In the genomic region with DNA sequence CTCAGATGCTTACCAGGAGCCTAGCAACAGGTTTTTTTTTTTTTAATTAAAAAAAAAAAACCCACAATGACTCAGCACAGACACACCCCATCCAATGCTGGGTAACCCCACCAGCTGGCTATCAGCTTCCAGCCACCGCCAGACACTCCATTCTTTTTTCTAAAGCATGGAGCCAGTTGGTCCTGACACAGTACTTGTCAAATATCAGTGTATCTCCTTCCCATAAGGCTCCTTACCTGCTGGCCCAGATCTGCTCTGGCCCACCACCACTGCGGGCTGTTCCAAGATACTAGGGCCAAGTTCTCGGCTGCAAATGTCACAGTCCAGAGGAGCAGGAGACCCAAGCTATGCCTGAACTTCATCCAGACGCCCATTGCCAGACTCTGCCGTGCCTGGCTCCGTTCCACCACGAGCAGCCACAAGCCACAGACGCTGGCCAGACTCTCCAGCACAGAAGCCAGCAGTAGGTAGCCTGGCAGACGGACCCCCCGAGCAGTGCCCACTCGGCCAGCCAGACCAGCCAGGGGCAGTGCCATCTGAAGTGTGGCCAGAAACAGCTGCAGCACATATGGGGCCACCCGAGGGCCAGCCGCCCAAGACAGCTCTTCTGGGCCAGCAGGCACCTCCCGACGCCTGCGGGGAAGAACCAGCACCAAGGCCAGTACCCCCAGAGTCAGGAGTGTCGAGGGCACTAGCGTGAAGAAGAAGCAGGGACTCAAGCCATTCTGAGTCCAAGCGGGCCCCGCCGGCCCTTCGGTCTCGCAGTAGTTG, we compare ENCODE assay signal across 8 mouse cellular contexts. TPM values are rescaled to one million over a fixed set of nuclear protein-coding genes. Genes with fewer than 3 reads are reported as not detected.
A peak's percentile ranks its signal among the peaks of the same experiment; 100 is the strongest.
DNase-seq lines count a peak whose midpoint lies in the region; ATAC-seq and TF ChIP-seq lines count a peak whose summit lies in the region.

No protein-coding gene starts in this region.

- H3K4me1 ChIP-seq in ES-Bruce4 (ENCODE audit: control insufficient read depth, insufficient read depth, low read length): no peaks in the 10 kb centered on the region
- peaks cover 14% of the 10 kb centered on the region for H3K4me1 ChIP-seq in forebrain, postnatal 0 days (ENCODE audit: insufficient read depth)
- H3K4me1 ChIP-seq in hindbrain, embryonic 13.5 days (replicated peaks): peaks cover 30% of the 10 kb centered on the region
- peaks cover 16% of the 10 kb centered on the region for H3K4me1 ChIP-seq in midbrain, embryonic 11.5 days (ENCODE audit: control insufficient read depth, insufficient read depth, low read length)
- H3K4me1 ChIP-seq in stomach, embryonic 15.5 days: peaks cover 14% of the 10 kb centered on the region

- H3K36me3 ChIP-seq in ES-Bruce4 (ENCODE audit: control insufficient read depth, insufficient read depth, low read length, poor library complexity, severe bottlenecking): no peaks in the 10 kb centered on the region
- H3K36me3 ChIP-seq in forebrain, postnatal 0 days (ENCODE audit: insufficient read depth): peaks cover 57% of the 10 kb centered on the region
- peaks cover 69% of the 10 kb centered on the region for H3K36me3 ChIP-seq in hindbrain, embryonic 13.5 days
- H3K36me3 ChIP-seq in midbrain, embryonic 11.5 days (ENCODE audit: control insufficient read depth, insufficient read depth, low read length): peaks cover 11% of the 10 kb centered on the region; the same call in 1 of the 2 replicates
- H3K36me3 ChIP-seq in stomach, embryonic 15.5 days: peaks cover 12% of the 10 kb centered on the region

- peak overlapping the region; percentile 3; the same call in 1 of the 2 replicates for H3K9ac ChIP-seq in ES-Bruce4 (ENCODE audit: low read depth, poor library complexity, severe bottlenecking)
- H3K9ac ChIP-seq in forebrain, postnatal 0 days: peak overlapping the region; percentile 64
- peak overlapping the region; percentile 84 for H3K9ac ChIP-seq in hindbrain, embryonic 13.5 days
- H3K9ac ChIP-seq in midbrain, embryonic 11.5 days (ENCODE audit: low read length): peak overlapping the region; percentile 63
- peak overlapping the region; percentile 53 for H3K9ac ChIP-seq in stomach, embryonic 15.5 days

- H3K27me3 ChIP-seq in ES-Bruce4 (ENCODE audit: control insufficient read depth, insufficient read depth, low read length, poor library complexity, severe bottlenecking): no peaks in the 10 kb centered on the region
- no peaks in the 10 kb centered on the region for H3K27me3 ChIP-seq in forebrain, postnatal 0 days (ENCODE audit: insufficient read depth, low read length)
- H3K27me3 ChIP-seq in hindbrain, embryonic 13.5 days: no peaks in the 10 kb centered on the region
- no peaks in the 10 kb centered on the region for H3K27me3 ChIP-seq in midbrain, embryonic 11.5 days (ENCODE audit: control insufficient read depth, insufficient read depth, low read length)
- no peaks in the 10 kb centered on the region for H3K27me3 ChIP-seq in stomach, embryonic 15.5 days (replicated peaks)

- peak overlapping the region; percentile 100 for H3K4me2 ChIP-seq in forebrain, postnatal 0 days (ENCODE audit: low read depth)
- peak overlapping the region; percentile 100 for H3K4me2 ChIP-seq in hindbrain, embryonic 13.5 days
- H3K4me2 ChIP-seq in midbrain, embryonic 11.5 days: peak overlapping the region; percentile 99
- peak overlapping the region; percentile 99 for H3K4me2 ChIP-seq in stomach, embryonic 15.5 days

- WGBS in forebrain, postnatal 0 days: 5% methylated on average over 23 of the region's 23 CpGs
- WGBS in hindbrain, embryonic 13.5 days: 10% methylated on average over 23 of the region's 23 CpGs
- WGBS in midbrain, embryonic 11.5 days: 11% methylated on average over 23 of the region's 23 CpGs
- WGBS in stomach, embryonic 15.5 days: 6% methylated on average over 23 of the region's 23 CpGs

- intact Hi-C loops in left cerebral cortex, postnatal 10 days (cut with DNase I): no loop called here

- no peak overlapping the region for H3K27ac ChIP-seq in ES-Bruce4 (ENCODE audit: insufficient read depth, low read length)
- peak overlapping the region; percentile 50; the same call in 1 of the 2 replicates for H3K27ac ChIP-seq in forebrain, postnatal 0 days (ENCODE audit: low read depth, low read length)
- peak overlapping the region; percentile 81 for H3K27ac ChIP-seq in hindbrain, embryonic 13.5 days
- peak overlapping the region; percentile 36; the same call in 1 of the 2 replicates for H3K27ac ChIP-seq in midbrain, embryonic 11.5 days (ENCODE audit: low read depth, low read length)
- H3K27ac ChIP-seq in stomach, embryonic 15.5 days: peak overlapping the region; percentile 57

- TF ChIP-seq CTCF in ES-Bruce4 (IDR thresholded peaks at IDR 0.05; ENCODE audit: low read depth, low read length): no peak
- no peak for TF ChIP-seq CTCF in forebrain, postnatal 0 days (IDR thresholded peaks at IDR 0.05; ENCODE audit: low read depth)

- TF ChIP-seq POLR2A in ES-Bruce4 (IDR thresholded peaks at IDR 0.05; ENCODE audit: insufficient read depth, low read length): no peak

- TF ChIP-seq EP300 in ES-Bruce4 (IDR thresholded peaks at IDR 0.05; ENCODE audit: insufficient read depth, low read depth, low read length): no peak

- peak; percentile 25 for ATAC-seq in forebrain, postnatal 0 days
- peak; percentile 60 for ATAC-seq in hindbrain, embryonic 13.5 days (ENCODE audit: low FRiP score)
- no peak; the same call in none of the 2 replicates for ATAC-seq in midbrain, embryonic 11.5 days (ENCODE audit: low FRiP score)
- ATAC-seq in stomach, embryonic 15.5 days (ENCODE audit: insufficient read depth, low FRiP score, low read depth): peak; percentile 54

- H3K9me3 ChIP-seq in ES-Bruce4 (replicated peaks; ENCODE audit: control insufficient read depth, insufficient read depth, low read length, poor library complexity, severe bottlenecking): no peaks in the 10 kb centered on the region
- H3K9me3 ChIP-seq in forebrain, postnatal 0 days (ENCODE audit: low read length): no peaks in the 10 kb centered on the region
- no peaks in the 10 kb centered on the region for H3K9me3 ChIP-seq in hindbrain, embryonic 13.5 days
- H3K9me3 ChIP-seq in midbrain, embryonic 11.5 days (ENCODE audit: control insufficient read depth, low read length): no peaks in the 10 kb centered on the region
- no peaks in the 10 kb centered on the region for H3K9me3 ChIP-seq in stomach, embryonic 15.5 days

- DNase-seq in 3134 (ENCODE audit: extremely low read depth, insufficient read length, low spot score): peak; percentile 80
- peak; percentile 46 for DNase-seq in cerebellum, adult 8-10 months
- peak; percentile 60 for DNase-seq in forebrain, postnatal 0 days
- DNase-seq in left cerebral cortex, postnatal 10 days (ENCODE audit: extremely low spot score in 1 of 2, low spot score in 2 of 2): peak; percentile 54 to 65
- no peak for DNase-seq in midbrain, embryonic 11.5 days (ENCODE audit: low spot score, missing footprints)

- H3K4me3 ChIP-seq in ES-Bruce4 (ENCODE audit: low read depth, low read length): peak overlapping the region; percentile 70
- peak overlapping the region; percentile 58 for H3K4me3 ChIP-seq in forebrain, postnatal 0 days (ENCODE audit: low read depth, low read length)
- H3K4me3 ChIP-seq in hindbrain, embryonic 13.5 days: peak overlapping the region; percentile 59
- H3K4me3 ChIP-seq in midbrain, embryonic 11.5 days (ENCODE audit: low read depth, low read length): peak overlapping the region; percentile 58
- peak overlapping the region; percentile 62 for H3K4me3 ChIP-seq in stomach, embryonic 15.5 days (replicated peaks)

RNA-seq across cellular contexts. Expression of gene Abcb6, which starts 0.7 kb away (rescaled TPM):
- polyA plus RNA-seq in ES-Bruce4 (2011; ENCODE audit: insufficient read depth, insufficient read length, low read depth, missing spikeins): 8.8 and 10.8 TPM in 2 replicates
- 40.7 and 42.5 TPM in 2 replicates for total RNA-seq in forebrain, postnatal 0 days (2014; rRNA removed)
- polyA plus RNA-seq in forebrain, postnatal 0 days (2015; fragmentation: Nextera tagmentation; extraction: Ambion mirVana): 46.0 and 52.5 TPM in 2 replicates
- polyA plus RNA-seq in hindbrain, embryonic 13.5 days (2015; fragmentation: Nextera tagmentation; extraction: Ambion mirVana): 38.4 and 40.3 TPM in 2 replicates
- total RNA-seq in left cerebral cortex, postnatal 10 days (2021): 10 to 100 TPM; 45.6 to 47.0 TPM
- polyA plus RNA-seq in midbrain, embryonic 11.5 days (2014; fragmentation: Nextera tagmentation; extraction: Ambion mirVana): 25.3 and 29.2 TPM in 2 replicates
- polyA plus RNA-seq in stomach, embryonic 15.5 days (2015; fragmentation: Nextera tagmentation; extraction: Ambion mirVana): 23.9 and 26.8 TPM in 2 replicates

RNA-seq across cellular contexts. Expression of gene Zfand2b, which starts 11.1 kb away (rescaled TPM):
- 10.9 and 13.0 TPM in 2 replicates for polyA plus RNA-seq in ES-Bruce4 (2011; ENCODE audit: insufficient read depth, insufficient read length, low read depth, missing spikeins)
- 33.1 and 43.5 TPM in 2 replicates for total RNA-seq in forebrain, postnatal 0 days (2014; rRNA removed)
- polyA plus RNA-seq in forebrain, postnatal 0 days (2015; fragmentation: Nextera tagmentation; extraction: Ambion mirVana): 44.9 and 48.4 TPM in 2 replicates
- polyA plus RNA-seq in hindbrain, embryonic 13.5 days (2015; fragmentation: Nextera tagmentation; extraction: Ambion mirVana): 40.8 and 43.2 TPM in 2 replicates
- 10 to 100 TPM; 20.2 to 21.3 TPM for total RNA-seq in left cerebral cortex, postnatal 10 days (2021)
- polyA plus RNA-seq in midbrain, embryonic 11.5 days (2014; fragmentation: Nextera tagmentation; extraction: Ambion mirVana): 30.1 and 33.6 TPM in 2 replicates
- polyA plus RNA-seq in stomach, embryonic 15.5 days (2015; fragmentation: Nextera tagmentation; extraction: Ambion mirVana): 41.0 and 41.2 TPM in 2 replicates

RNA-seq across cellular contexts. Expression of gene Ankzf1, which starts 12.4 kb away (rescaled TPM):
- polyA plus RNA-seq in ES-Bruce4 (2011; ENCODE audit: insufficient read depth, insufficient read length, low read depth, missing spikeins): 17.0 and 17.4 TPM in 2 replicates
- total RNA-seq in forebrain, postnatal 0 days (2014; rRNA removed): 17.9 and 22.2 TPM in 2 replicates
- 12.5 and 13.5 TPM in 2 replicates for polyA plus RNA-seq in forebrain, postnatal 0 days (2015; fragmentation: Nextera tagmentation; extraction: Ambion mirVana)
- polyA plus RNA-seq in hindbrain, embryonic 13.5 days (2015; fragmentation: Nextera tagmentation; extraction: Ambion mirVana): 23.4 and 24.5 TPM in 2 replicates
- 10 to 100 TPM; 18.2 to 19.3 TPM for total RNA-seq in left cerebral cortex, postnatal 10 days (2021)
- polyA plus RNA-seq in midbrain, embryonic 11.5 days (2014; fragmentation: Nextera tagmentation; extraction: Ambion mirVana): 14.3 and 14.4 TPM in 2 replicates
- polyA plus RNA-seq in stomach, embryonic 15.5 days (2015; fragmentation: Nextera tagmentation; extraction: Ambion mirVana): 24.7 and 26.7 TPM in 2 replicates

RNA-seq across cellular contexts. Expression of gene Atg9a, which starts 12.5 kb away (rescaled TPM):
- 10.3 and 10.6 TPM in 2 replicates for polyA plus RNA-seq in ES-Bruce4 (2011; ENCODE audit: insufficient read depth, insufficient read length, low read depth, missing spikeins)
- 53.2 and 76.1 TPM in 2 replicates for total RNA-seq in forebrain, postnatal 0 days (2014; rRNA removed)
- 47.2 and 57.9 TPM in 2 replicates for polyA plus RNA-seq in forebrain, postnatal 0 days (2015; fragmentation: Nextera tagmentation; extraction: Ambion mirVana)
- 44.7 and 47.7 TPM in 2 replicates for polyA plus RNA-seq in hindbrain, embryonic 13.5 days (2015; fragmentation: Nextera tagmentation; extraction: Ambion mirVana)
- 100 to 1,000 TPM; 111 to 119 TPM for total RNA-seq in left cerebral cortex, postnatal 10 days (2021)
- 17.3 and 18.8 TPM in 2 replicates for polyA plus RNA-seq in midbrain, embryonic 11.5 days (2014; fragmentation: Nextera tagmentation; extraction: Ambion mirVana)
- polyA plus RNA-seq in stomach, embryonic 15.5 days (2015; fragmentation: Nextera tagmentation; extraction: Ambion mirVana): 26.5 and 27.0 TPM in 2 replicates

RNA-seq across cellular contexts. Expression of gene Glb1l, which starts 31.1 kb away (rescaled TPM):
- polyA plus RNA-seq in ES-Bruce4 (2011; ENCODE audit: insufficient read depth, insufficient read length, low read depth, missing spikeins): 5.1 and 10.6 TPM in 2 replicates
- total RNA-seq in forebrain, postnatal 0 days (2014; rRNA removed): 15.0 and 18.5 TPM in 2 replicates
- polyA plus RNA-seq in forebrain, postnatal 0 days (2015; fragmentation: Nextera tagmentation; extraction: Ambion mirVana): 10.3 and 12.4 TPM in 2 replicates
- 19.9 and 22.5 TPM in 2 replicates for polyA plus RNA-seq in hindbrain, embryonic 13.5 days (2015; fragmentation: Nextera tagmentation; extraction: Ambion mirVana)
- 10 to 100 TPM; 18.3 to 22.1 TPM for total RNA-seq in left cerebral cortex, postnatal 10 days (2021)
- polyA plus RNA-seq in midbrain, embryonic 11.5 days (2014; fragmentation: Nextera tagmentation; extraction: Ambion mirVana): 18.3 and 19.4 TPM in 2 replicates
- polyA plus RNA-seq in stomach, embryonic 15.5 days (2015; fragmentation: Nextera tagmentation; extraction: Ambion mirVana): 15.5 and 17.1 TPM in 2 replicates

Comparison
In these comparisons a context has a peak if more than half of its experiments do, and no peak if none do; other contexts are left out.
1. H3K9ac ChIP-seq: peak in every context shown above with its lines; median percentile 84 in hindbrain, embryonic 13.5 days; 64 in forebrain, postnatal 0 days; 63 in midbrain, embryonic 11.5 days; 53 in stomach, embryonic 15.5 days; 3 in ES-Bruce4.